Mouse (Mus musculus) intestine, postnatal 0 days (tissue): ENCODE data around the gene D10Jhu81e. TPM values are rescaled to one million over a fixed set of nuclear protein-coding genes. Genes with fewer than 3 reads are reported as not detected.
"Not testable (repeated sequence)": the region's sequence is repeated elsewhere in the genome, so short reads cannot be mapped to it uniquely, and the experiment has no call there.

Source experiments
- ATAC-seq: fragments of 200-750 bp; cut with Nextera tagmentation; 2 replicates; pipeline ENCODE4 v1.8.0; 2017; ENCODE audit warnings: mild to moderate bottlenecking, moderate TSS enrichment, moderate library complexity
- H3K27ac ChIP-seq: fragments of 300-500 bp; sonication (generic); 2 replicates; pipeline ENCODE4 v1.5.1; 2014; ENCODE audit warnings: mild to moderate bottlenecking, low read depth, low read length, moderate library complexity
- H3K27me3 ChIP-seq: fragments of 300-500 bp; sonication (generic); replicated peaks from 2 replicates; pipeline ENCODE4 v1.6.1; 2014; ENCODE audit warnings: low read length, mixed read lengths; ENCODE audit not compliant: control insufficient read depth, insufficient read depth
- H3K36me3 ChIP-seq: fragments of 300-500 bp; sonication (generic); 2 replicates; pipeline ENCODE4 v1.6.1; 2014; ENCODE audit warnings: mild to moderate bottlenecking, moderate library complexity; ENCODE audit not compliant: control insufficient read depth, insufficient read depth
- H3K4me1 ChIP-seq: fragments of 300-500 bp; sonication (generic); replicated peaks from 2 replicates; pipeline ENCODE4 v1.6.1; 2014; ENCODE audit warnings: antibody characterized with exemption, low read length, mixed read lengths; ENCODE audit not compliant: control insufficient read depth, insufficient read depth
- H3K4me2 ChIP-seq: fragments of 300-500 bp; sonication (generic); replicated peaks from 2 replicates; pipeline ENCODE4 v1.6.1; 2014; ENCODE audit warnings: low read depth, mild to moderate bottlenecking, moderate library complexity
- H3K4me3 ChIP-seq: fragments of 300-500 bp; sonication (generic); 2 replicates; pipeline ENCODE4 v1.5.1; 2014; ENCODE audit warnings: low read depth, low read length
- H3K9ac ChIP-seq: fragments of 300-500 bp; sonication (generic); 2 replicates; pipeline ENCODE4 v1.6.1; 2014; ENCODE audit warnings: mild to moderate bottlenecking, low read depth, low read length
- H3K9me3 ChIP-seq: fragments of 300-500 bp; sonication (generic); 2 replicates; pipeline ENCODE4 v1.6.1; 2016; ENCODE audit warnings: mixed run types; ENCODE audit not compliant: control insufficient read depth
- CTCF ChIP-seq: sonication (generic); IDR thresholded peaks from 2 replicates; pipeline ENCODE4 v1.5.1; 2016; ENCODE audit warnings: low read depth, mild to moderate bottlenecking, control low read depth, antibody characterized with exemption, moderate library complexity
- WGBS: fragments of 180-500 bp; shearing (Covaris S2); extraction: QIAGEN DNeasy Blood & Tissue Kit; methylation state at CpG from one replicate; pipeline ENCODE4 v1.1.7; 2014; 5-methylcytosine and 5-hydroxymethylcytosine counted together
- polyA plus RNA-seq: library from polyadenylated mRNA; unstranded; fragments of >200 nt; fragmentation: Nextera tagmentation; extraction: Ambion mirVana; gene quantifications from 2 replicates; pipeline ENCODE4 v1.2.1, GENCODE M21; 2015

D10Jhu81e gene
- polyA plus RNA-seq, 1 experiment from 2014 or later = 21.9 TPM

GRCm38 (mm10) chr10:78192933-78193332 lies 23.4 kb upstream of the D10Jhu81e start:
- no peaks in the 10 kb centered on the region for H3K27me3 ChIP-seq
- no peak for ATAC-seq
- H3K4me2 ChIP-seq = no peak overlapping the region
- WGBS = 91% methylated on average over 5 of the region's 5 CpGs
- no peak overlapping the region for H3K27ac ChIP-seq
- no peak overlapping the region for H3K4me3 ChIP-seq
- peaks cover 96% of the 10 kb centered on the region for H3K36me3 ChIP-seq
- H3K9me3 ChIP-seq = no peaks in the 10 kb centered on the region
- no peak overlapping the region for H3K9ac ChIP-seq
- TF ChIP-seq CTCF = no peak
- H3K4me1 ChIP-seq = no peaks in the 10 kb centered on the region

GRCm38 (mm10) chr10:78186076-78186475 lies 16.5 kb upstream of the D10Jhu81e start:
- H3K4me3 ChIP-seq, H3K27ac ChIP-seq, H3K4me2 ChIP-seq, H3K4me1 ChIP-seq, H3K9me3 ChIP-seq, H3K9ac ChIP-seq, ATAC-seq, H3K27me3 ChIP-seq: not testable (repeated sequence)
- peaks cover 54% of the 10 kb centered on the region for H3K36me3 ChIP-seq
- WGBS = 84% methylated on average over 4 of the region's 4 CpGs

GRCm38 (mm10) chr10:78185381-78185725 lies 15.8 kb upstream of the D10Jhu81e start:
- ATAC-seq = no peak
- Histone ChIP-seq H3K4me1 (peaks cover 4% of the 10 kb centered on the region), H3K4me3 (peak overlapping the region; percentile 80), H3K27me3 (no peaks in the 10 kb centered on the region), H3K4me2 (peak overlapping the region; percentile 93), H3K9ac (0 out of 2 replicates have a peak overlapping the region, but pooled peaks have one; percentile 54), H3K9me3 (no peaks in the 10 kb centered on the region), H3K27ac (peak overlapping the region; percentile 62), H3K36me3 (peaks cover 54% of the 10 kb centered on the region)
- 16% methylated on average over 9 of the region's 9 CpGs for WGBS
- no peak for TF ChIP-seq CTCF

GRCm38 (mm10) chr10:78184531-78185380 lies 15.2 kb upstream of the D10Jhu81e start, which contains the start of gene Pwp2:
Gene Pwp2, minus strand, starts transcription at chr10:78185149.
- no peaks in the 10 kb centered on the region for H3K9me3 ChIP-seq
- peak within 1 kb of the TSS; percentile 80 for H3K4me3 ChIP-seq
- peaks cover 4% of the 10 kb centered on the region for H3K4me1 ChIP-seq
- H3K27ac ChIP-seq = peak within 1 kb of the TSS; percentile 62
- H3K36me3 ChIP-seq = peaks cover 54% of the 10 kb centered on the region
- no peaks in the 10 kb centered on the region for H3K27me3 ChIP-seq
- H3K4me2 ChIP-seq = peak within 1 kb of the TSS; percentile 93
- WGBS = under 1% methylated on average over 47 of the region's 47 CpGs
- no peak for TF ChIP-seq CTCF
- H3K9ac ChIP-seq = peak within 1 kb of the TSS; percentile 54
- peak; percentile 93 for ATAC-seq

GRCm38 (mm10) chr10:78183577-78183976 lies 14.0 kb upstream of the D10Jhu81e start:
- H3K9ac ChIP-seq = no peak overlapping the region
- no peak overlapping the region for H3K27ac ChIP-seq
- 70% methylated on average over 3 of the region's 3 CpGs for WGBS
- no peak for ATAC-seq
- peaks cover 4% of the 10 kb centered on the region for H3K4me1 ChIP-seq
- H3K36me3 ChIP-seq = peaks cover 54% of the 10 kb centered on the region
- H3K4me2 ChIP-seq = no peak overlapping the region
- no peaks in the 10 kb centered on the region for H3K9me3 ChIP-seq
- no peak overlapping the region for H3K4me3 ChIP-seq
- TF ChIP-seq CTCF = no peak
- H3K27me3 ChIP-seq = no peaks in the 10 kb centered on the region

DNA sequence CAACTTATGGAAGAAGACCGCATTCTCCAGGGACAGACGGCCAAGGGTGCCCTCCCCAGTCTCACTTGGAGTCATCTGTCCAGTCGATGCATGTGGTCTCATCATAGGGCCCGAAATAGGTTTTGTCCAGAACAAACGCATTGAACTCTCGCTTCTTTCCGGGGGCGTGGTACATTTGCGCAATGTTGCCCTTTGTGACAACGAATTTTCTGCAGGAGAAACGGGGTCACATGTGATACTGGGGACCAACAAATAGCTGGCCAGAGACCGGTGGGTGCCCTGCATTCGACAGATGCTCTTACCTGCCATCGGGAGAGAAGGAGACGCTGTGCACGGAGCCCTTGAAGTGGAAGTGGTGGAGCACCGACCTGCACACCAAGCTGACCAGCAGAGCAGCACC lies 12.7 kb upstream of the D10Jhu81e start:
- no peak overlapping the region for H3K4me2 ChIP-seq
- no peak overlapping the region for H3K4me3 ChIP-seq
- no peaks in the 10 kb centered on the region for H3K9me3 ChIP-seq
- peaks cover 4% of the 10 kb centered on the region for H3K4me1 ChIP-seq
- no peak for TF ChIP-seq CTCF
- peaks cover 56% of the 10 kb centered on the region for H3K36me3 ChIP-seq
- WGBS = 89% methylated on average over 17 of the region's 17 CpGs
- ATAC-seq = no peak
- no peak overlapping the region for H3K9ac ChIP-seq
- no peaks in the 10 kb centered on the region for H3K27me3 ChIP-seq
- H3K27ac ChIP-seq = no peak overlapping the region
